Mouse (Mus musculus): ENCODE measurements at regions not wholly inside any gene's neighbourhood (a gene's known extent, or its start where the extent isn't known, plus 50 kb on each side); places are given as distances from the start of the nearest gene placed in this dataset.

DNA sequence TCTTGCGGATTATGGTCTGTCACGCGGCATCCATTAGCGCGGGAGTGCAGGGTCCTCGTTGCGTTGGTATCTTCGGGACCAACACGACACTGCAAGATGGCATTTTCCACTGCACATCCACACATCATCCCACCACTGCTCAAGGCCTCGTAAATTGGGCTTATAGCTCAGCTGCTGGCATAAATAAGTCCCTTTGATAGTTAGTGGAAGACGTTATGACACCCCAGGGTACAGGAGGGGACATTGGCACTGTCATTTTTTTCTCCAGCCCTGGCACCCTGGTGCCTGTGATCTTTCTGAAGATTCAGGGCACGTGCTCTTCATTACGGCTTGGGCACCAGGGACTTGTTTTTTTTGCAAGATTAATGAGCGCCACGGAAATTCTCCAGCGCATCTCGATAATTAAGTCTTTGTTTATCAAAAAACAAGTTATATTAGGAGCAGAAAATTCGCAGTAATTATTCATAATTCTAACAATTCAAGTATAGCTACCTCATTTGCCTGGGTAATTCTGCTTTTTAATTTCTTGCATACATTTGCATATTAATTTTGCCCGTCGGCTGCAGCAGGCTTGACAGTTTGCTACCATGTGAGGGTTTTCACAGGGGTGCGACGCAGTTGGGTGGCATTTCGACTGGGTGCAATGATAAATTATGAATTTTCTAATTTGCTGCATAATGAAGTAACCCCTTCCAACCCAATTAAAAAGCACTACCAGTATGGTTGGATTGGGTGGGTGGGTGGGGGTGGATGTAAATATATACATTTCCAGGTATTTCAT is 119.1 kb downstream of the Vrk1 start:
- Histone ChIP-seq H3K4me3 (ENCODE audit: insufficient read depth in 1 of 2, low read depth in 1 of 2, low read length in 2 of 2, poor library complexity in 1 of 2, severe bottlenecking in 1 of 2) (no peak overlapping the region), H3K9me3 (ENCODE audit: control insufficient read depth, insufficient read depth, low read depth, low read length) (no peaks in the 10 kb centered on the region), H3K9ac (ENCODE audit: insufficient read depth, low read depth, low read length, poor library complexity, severe bottlenecking) (no peak overlapping the region), H3K36me3 (ENCODE audit: control insufficient read depth, insufficient read depth, low read length, poor library complexity, severe bottlenecking) (no peaks in the 10 kb centered on the region), H3K27ac (ENCODE audit: insufficient read depth, low read depth, low read length, poor library complexity, severe bottlenecking) (no peak overlapping the region), H3K4me1 (ENCODE audit: control insufficient read depth in 2 of 2, insufficient read depth in 2 of 2, low read length in 2 of 2, poor library complexity in 1 of 2) (no peaks in the 10 kb centered on the region)
- no peak for DNase-seq (ENCODE audit: low read depth, low spot score)
- in situ Hi-C loops (cut with MboI; ENCODE audit: low sequenced_read_pairs in 2 of 2, unreplicated experiment in 2 of 2), result no loop called here
- TF ChIP-seq ZNF384 (IDR thresholded peaks at IDR 0.05; ENCODE audit: low read depth, low read length) (no peak), CHD2 (IDR thresholded peaks at IDR 0.05; ENCODE audit: low read depth, low read length) (no peak), HCFC1 (IDR thresholded peaks at IDR 0.05; ENCODE audit: borderline replicate concordance, insufficient read depth, low read length) (no peak), MAFK (IDR thresholded peaks at IDR 0.05; ENCODE audit: insufficient read depth, low read depth, low read length) (no peak)

DNA sequence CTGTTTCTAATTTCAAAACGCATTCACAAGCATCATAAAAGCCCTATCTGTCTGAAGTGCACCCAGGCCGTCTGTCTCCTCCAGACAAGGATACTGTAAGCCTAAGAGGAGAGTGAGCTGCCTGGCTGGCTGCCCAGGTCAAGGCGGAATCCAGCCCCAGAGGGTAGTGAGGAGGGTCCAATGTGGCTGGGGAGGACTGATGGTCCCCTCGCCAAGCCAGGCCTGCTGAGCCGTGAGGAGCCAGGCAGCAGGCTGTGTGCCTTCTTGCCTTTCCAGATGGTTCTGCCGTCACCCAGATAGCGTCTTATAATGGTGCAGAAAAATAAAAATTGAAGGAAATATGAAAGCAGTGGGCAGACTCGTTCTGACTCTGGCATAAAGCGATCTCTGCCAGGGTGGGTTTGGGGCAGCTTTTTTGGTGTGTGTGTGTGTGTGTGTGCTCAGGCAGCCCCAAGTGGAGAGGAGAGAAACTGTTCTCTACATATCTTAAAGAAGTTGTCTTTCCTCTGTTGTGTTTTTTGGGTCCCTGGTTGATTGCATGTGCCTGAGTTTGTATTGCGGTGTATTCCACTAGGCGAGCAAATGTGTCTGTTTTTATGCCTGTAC is 120.1 kb downstream of the Vrk1 start:
- no peak overlapping the region for H3K27ac ChIP-seq (ENCODE audit: insufficient read depth, low read depth, low read length, poor library complexity, severe bottlenecking)
- no peaks in the 10 kb centered on the region for H3K36me3 ChIP-seq (ENCODE audit: control insufficient read depth, insufficient read depth, low read length, poor library complexity, severe bottlenecking)
- no peak for DNase-seq (ENCODE audit: low read depth, low spot score)
- TF ChIP-seq ZNF384 (IDR thresholded peaks at IDR 0.05; ENCODE audit: low read depth, low read length) (no peak), CHD2 (IDR thresholded peaks at IDR 0.05; ENCODE audit: low read depth, low read length) (no peak), ZC3H11A (IDR thresholded peaks at IDR 0.05; ENCODE audit: borderline replicate concordance, low read depth, low read length) (no peak), MAFK (IDR thresholded peaks at IDR 0.05; ENCODE audit: insufficient read depth, low read depth, low read length) (no peak), HCFC1 (IDR thresholded peaks at IDR 0.05; ENCODE audit: borderline replicate concordance, insufficient read depth, low read length) (no peak)
- in situ Hi-C loops (cut with MboI; ENCODE audit: low sequenced_read_pairs in 2 of 2, unreplicated experiment in 2 of 2), result no loop called here
- H3K4me3 ChIP-seq (ENCODE audit: insufficient read depth in 1 of 2, low read depth in 1 of 2, low read length in 2 of 2, poor library complexity in 1 of 2, severe bottlenecking in 1 of 2), result no peak overlapping the region
- no peaks in the 10 kb centered on the region for H3K4me1 ChIP-seq (ENCODE audit: control insufficient read depth in 2 of 2, insufficient read depth in 2 of 2, low read length in 2 of 2, poor library complexity in 1 of 2)
- no peak overlapping the region for H3K9ac ChIP-seq (ENCODE audit: insufficient read depth, low read depth, low read length, poor library complexity, severe bottlenecking)
- H3K9me3 ChIP-seq (ENCODE audit: control insufficient read depth, insufficient read depth, low read depth, low read length), result no peaks in the 10 kb centered on the region

- no peak for TF ChIP-seq MAFK (IDR thresholded peaks at IDR 0.05; ENCODE audit: insufficient read depth, low read depth, low read length)
- no peak for TF ChIP-seq CHD2 (IDR thresholded peaks at IDR 0.05; ENCODE audit: low read depth, low read length)
- in situ Hi-C loops (cut with MboI; ENCODE audit: low sequenced_read_pairs in 2 of 2, unreplicated experiment in 2 of 2), result no loop called here
- Histone ChIP-seq H3K36me3 (ENCODE audit: control insufficient read depth, insufficient read depth, low read length, poor library complexity, severe bottlenecking) (no peaks in the 10 kb centered on the region), H3K4me1 (ENCODE audit: control insufficient read depth in 2 of 2, insufficient read depth in 2 of 2, low read length in 2 of 2, poor library complexity in 1 of 2) (peaks cover 1 to 3% of the 10 kb centered on the region in 2 experiments; a peak in 2 of 4 replicates), H3K9ac (ENCODE audit: insufficient read depth, low read depth, low read length, poor library complexity, severe bottlenecking) (no peak overlapping the region), H3K9me3 (ENCODE audit: control insufficient read depth, insufficient read depth, low read depth, low read length) (no peaks in the 10 kb centered on the region), H3K27ac (ENCODE audit: insufficient read depth, low read depth, low read length, poor library complexity, severe bottlenecking) (no peak overlapping the region), H3K4me3 (ENCODE audit: insufficient read depth in 1 of 2, low read depth in 1 of 2, low read length in 2 of 2, poor library complexity in 1 of 2, severe bottlenecking in 1 of 2) (no peak overlapping the region)
- DNase-seq (ENCODE audit: low read depth, low spot score), result no peak
These were observed 122.7 kb downstream of the Vrk1 start for GRCm38 (mm10) chr12:106132715-106133114.

DNA sequence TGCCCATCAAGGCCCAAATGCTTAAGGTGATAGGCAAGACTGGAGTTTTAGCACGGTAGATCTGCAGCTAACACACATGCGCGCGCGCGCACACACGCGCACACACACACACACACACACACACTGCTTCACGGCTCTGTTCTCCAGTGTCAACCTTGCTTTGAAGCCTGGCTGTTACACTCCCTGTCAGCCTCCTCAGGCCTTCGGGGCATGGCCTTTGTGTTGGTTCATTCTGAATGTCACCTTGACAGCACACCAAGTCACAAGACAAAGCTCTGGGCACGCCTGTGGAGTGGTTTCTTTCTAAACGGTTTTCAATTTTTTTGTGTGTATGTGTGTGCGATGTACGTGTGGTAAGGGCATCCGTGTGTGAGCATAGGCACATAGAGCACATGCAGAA is 128.4 kb downstream of the Vrk1 start:
- in situ Hi-C loops (cut with MboI; ENCODE audit: low sequenced_read_pairs in 2 of 2, unreplicated experiment in 2 of 2), result no loop called here
- H3K4me1 ChIP-seq (ENCODE audit: control insufficient read depth in 2 of 2, insufficient read depth in 2 of 2, low read length in 2 of 2, poor library complexity in 1 of 2), result peaks cover 3 to 22% of the 10 kb centered on the region in 2 experiments; a peak in 3 of 4 replicates
- TF ChIP-seq HCFC1 (IDR thresholded peaks at IDR 0.05; ENCODE audit: borderline replicate concordance, insufficient read depth, low read length) (no peak), MAFK (IDR thresholded peaks at IDR 0.05; ENCODE audit: insufficient read depth, low read depth, low read length) (no peak), ZC3H11A (IDR thresholded peaks at IDR 0.05; ENCODE audit: borderline replicate concordance, low read depth, low read length) (no peak), CHD2 (IDR thresholded peaks at IDR 0.05; ENCODE audit: low read depth, low read length) (no peak), ZNF384 (IDR thresholded peaks at IDR 0.05; ENCODE audit: low read depth, low read length) (no peak)
- H3K9me3 ChIP-seq (ENCODE audit: control insufficient read depth, insufficient read depth, low read depth, low read length), result no peaks in the 10 kb centered on the region
- DNase-seq (ENCODE audit: low read depth, low spot score), result peak; percentile 61
- no peaks in the 10 kb centered on the region for H3K36me3 ChIP-seq (ENCODE audit: control insufficient read depth, insufficient read depth, low read length, poor library complexity, severe bottlenecking)
- no peak overlapping the region for H3K9ac ChIP-seq (ENCODE audit: insufficient read depth, low read depth, low read length, poor library complexity, severe bottlenecking)
- H3K4me3 ChIP-seq (ENCODE audit: insufficient read depth in 1 of 2, low read depth in 1 of 2, low read length in 2 of 2, poor library complexity in 1 of 2, severe bottlenecking in 1 of 2), result no peak overlapping the region
- H3K27ac ChIP-seq (ENCODE audit: insufficient read depth, low read depth, low read length, poor library complexity, severe bottlenecking), result no peak overlapping the region

All from ES-E14 (cell line).